Mouse (Mus musculus): Measurements from ENCODE around the gene Gm2163. TPM values are rescaled to one million over a fixed set of nuclear protein-coding genes. Genes with fewer than 3 reads are reported as not detected.
"Not testable (repeated sequence)": the region's sequence is repeated elsewhere in the genome, so short reads cannot be mapped to it uniquely, and the experiment has no call there.

The Gm2163 gene
- 0.29 and 0.41 TPM in 2 replicates for polyA plus RNA-seq (2014; fragmentation: Nextera tagmentation; extraction: Ambion mirVana)

GRCm38 (mm10) chr4:42466452-42466851, at the start of gene Gm2163:
TSS of gene Gm2163 (plus strand) at chr4:42466752.
- H3K36me3 ChIP-seq (replicated peaks; ENCODE audit: control insufficient read depth, insufficient read depth); H3K4me1 ChIP-seq (replicated peaks; ENCODE audit: control insufficient read depth, insufficient read depth, low read length); DNase-seq (ENCODE audit: low spot score); H3K27ac ChIP-seq; ATAC-seq (ENCODE audit: low FRiP score); H3K27me3 ChIP-seq (ENCODE audit: control insufficient read depth, insufficient read depth, low read length); H3K4me2 ChIP-seq (replicated peaks); H3K9me3 ChIP-seq (ENCODE audit: control insufficient read depth, low read length); H3K4me3 ChIP-seq (replicated peaks; ENCODE audit: low read length); H3K9ac ChIP-seq: not testable (repeated sequence)
- no CpG with 5 or more reads among the region's 5 CpGs for WGBS

DNA sequence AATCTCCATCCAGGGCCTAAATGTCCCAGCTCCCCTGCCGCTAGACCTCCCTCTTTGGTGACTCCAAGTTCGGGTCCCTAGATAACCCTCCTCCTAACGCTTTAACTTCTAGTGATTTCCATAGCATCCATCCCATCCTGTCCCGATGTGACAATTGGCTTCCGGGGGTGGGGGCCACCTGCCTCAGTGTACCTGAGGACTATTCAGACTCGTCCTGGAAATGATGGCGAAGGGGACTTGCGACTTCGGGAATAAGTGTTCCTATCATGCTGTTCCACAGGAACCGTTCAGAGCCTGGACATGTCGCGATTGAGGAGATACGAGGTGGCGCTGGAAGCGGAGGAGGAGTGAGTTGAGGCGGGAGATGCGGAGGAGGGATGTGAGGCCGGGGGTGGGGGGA, 27.5 kb upstream of the Gm2163 start, which contains the start of gene Gm21586:
Gene Gm21586 (plus strand): TSS at position 301 of the 400 bp plus-strand sequence.
- DNase-seq (ENCODE audit: low spot score); H3K27ac ChIP-seq; H3K27me3 ChIP-seq (ENCODE audit: control insufficient read depth, insufficient read depth, low read length); H3K9ac ChIP-seq; H3K36me3 ChIP-seq (replicated peaks; ENCODE audit: control insufficient read depth, insufficient read depth); H3K4me1 ChIP-seq (replicated peaks; ENCODE audit: control insufficient read depth, insufficient read depth, low read length); H3K4me2 ChIP-seq (replicated peaks); ATAC-seq (ENCODE audit: low FRiP score); H3K9me3 ChIP-seq (ENCODE audit: control insufficient read depth, low read length); H3K4me3 ChIP-seq (replicated peaks; ENCODE audit: low read length): not testable (repeated sequence)
- no CpG with 5 or more reads among the region's 18 CpGs for WGBS

- H3K36me3 ChIP-seq (replicated peaks; ENCODE audit: control insufficient read depth, insufficient read depth); H3K9ac ChIP-seq; H3K4me1 ChIP-seq (replicated peaks; ENCODE audit: control insufficient read depth, insufficient read depth, low read length); ATAC-seq (ENCODE audit: low FRiP score); H3K9me3 ChIP-seq (ENCODE audit: control insufficient read depth, low read length); DNase-seq (ENCODE audit: low spot score); H3K4me2 ChIP-seq (replicated peaks); H3K27ac ChIP-seq; H3K4me3 ChIP-seq (replicated peaks; ENCODE audit: low read length); H3K27me3 ChIP-seq (ENCODE audit: control insufficient read depth, insufficient read depth, low read length): not testable (repeated sequence)
- WGBS, result no CpG with 5 or more reads among the region's 1 CpGs
These were observed 61.5 kb downstream of the Gm2163 start, which contains the start of gene Fam205a2 for GRCm38 (mm10) chr4:42528075-42528474. TSS of gene Fam205a2 (minus strand) at chr4:42528175.

- not testable (repeated sequence) for DNase-seq (ENCODE audit: low spot score); H3K27me3 ChIP-seq (ENCODE audit: control insufficient read depth, insufficient read depth, low read length); ATAC-seq (ENCODE audit: low FRiP score); H3K4me2 ChIP-seq (replicated peaks); H3K4me3 ChIP-seq (replicated peaks; ENCODE audit: low read length); H3K9me3 ChIP-seq (ENCODE audit: control insufficient read depth, low read length); H3K9ac ChIP-seq; H3K36me3 ChIP-seq (replicated peaks; ENCODE audit: control insufficient read depth, insufficient read depth); H3K4me1 ChIP-seq (replicated peaks; ENCODE audit: control insufficient read depth, insufficient read depth, low read length); H3K27ac ChIP-seq
- no CpG with 5 or more reads among the region's 5 CpGs for WGBS
These were observed 145.3 kb downstream of the Gm2163 start, which contains the start of gene Gm10591 for GRCm38 (mm10) chr4:42611895-42612294. TSS of gene Gm10591 (plus strand) at chr4:42612195.

DNA sequence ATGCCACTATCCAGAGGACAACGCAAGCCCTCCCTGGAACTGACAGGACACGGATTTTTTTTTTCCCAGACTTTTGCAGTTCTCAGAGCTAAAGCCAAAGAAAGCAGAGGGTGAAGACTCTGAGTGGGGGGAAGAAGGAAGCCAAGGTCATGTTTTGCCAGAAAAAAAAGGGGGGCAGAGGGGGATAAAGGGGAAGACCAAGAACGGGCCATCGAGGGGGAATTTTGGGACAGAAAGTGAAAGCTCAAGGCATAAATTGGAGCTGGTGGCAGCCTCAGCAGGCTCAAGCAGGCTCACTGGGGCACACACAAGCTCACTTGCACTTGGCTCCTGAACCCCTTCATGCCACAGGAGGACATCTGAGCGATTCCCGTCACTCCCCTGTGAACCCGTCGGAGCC, 162.9 kb downstream of the Gm2163 start, which contains the start of gene Gm2564:
Gene Gm2564 (plus strand): TSS at position 301 of the 400 bp plus-strand sequence.
- ATAC-seq (ENCODE audit: low FRiP score); H3K9ac ChIP-seq; H3K9me3 ChIP-seq (ENCODE audit: control insufficient read depth, low read length); H3K4me1 ChIP-seq (replicated peaks; ENCODE audit: control insufficient read depth, insufficient read depth, low read length); DNase-seq (ENCODE audit: low spot score); H3K27me3 ChIP-seq (ENCODE audit: control insufficient read depth, insufficient read depth, low read length); H3K36me3 ChIP-seq (replicated peaks; ENCODE audit: control insufficient read depth, insufficient read depth); H3K27ac ChIP-seq; H3K4me3 ChIP-seq (replicated peaks; ENCODE audit: low read length); H3K4me2 ChIP-seq (replicated peaks): not testable (repeated sequence)
- WGBS, result no CpG with 5 or more reads among the region's 8 CpGs

Other genes starting within 250 kb of the Gm2163 start
- not detected in 2 replicates for gene Gm10600, start 226.1 kb upstream of the Gm2163 start, polyA plus RNA-seq (2014; fragmentation: Nextera tagmentation; extraction: Ambion mirVana)
- gene Ccl21b, start 211.0 kb upstream of the Gm2163 start, polyA plus RNA-seq (2014; fragmentation: Nextera tagmentation; extraction: Ambion mirVana), result not detected in 2 replicates
- not detected in 2 replicates for gene Gm21953, start 172.5 kb upstream of the Gm2163 start, polyA plus RNA-seq (2014; fragmentation: Nextera tagmentation; extraction: Ambion mirVana)
- 0.17 TPM in 1 of 2 replicates, not detected in the other for gene Fam205a3, start 148.4 kb upstream of the Gm2163 start, polyA plus RNA-seq (2014; fragmentation: Nextera tagmentation; extraction: Ambion mirVana)
- gene Gm21586, start 27.4 kb upstream of the Gm2163 start, polyA plus RNA-seq (2014; fragmentation: Nextera tagmentation; extraction: Ambion mirVana), result not detected in 2 replicates
- 0.17 TPM in 1 of 2 replicates, not detected in the other for gene Fam205a2, start 61.4 kb downstream of the Gm2163 start, polyA plus RNA-seq (2014; fragmentation: Nextera tagmentation; extraction: Ambion mirVana)
- not detected in 2 replicates for gene Gm10591, start 145.4 kb downstream of the Gm2163 start, polyA plus RNA-seq (2014; fragmentation: Nextera tagmentation; extraction: Ambion mirVana)
- gene Gm2564, start 163.0 kb downstream of the Gm2163 start, polyA plus RNA-seq (2014; fragmentation: Nextera tagmentation; extraction: Ambion mirVana), result 0.65 TPM in 1 of 2 replicates, not detected in the other
- gene Ccl27b, start 188.5 kb downstream of the Gm2163 start, polyA plus RNA-seq (2014; fragmentation: Nextera tagmentation; extraction: Ambion mirVana), result not detected in 2 replicates
- gene Il11ra2, start 195.1 kb downstream of the Gm2163 start, polyA plus RNA-seq (2014; fragmentation: Nextera tagmentation; extraction: Ambion mirVana), result not detected in 2 replicates

Data from hindbrain, embryonic 14.5 days (tissue).